Mouse (Mus musculus): ENCODE results near the gene Patz1.

Gene Patz1

GRCm38 (mm10) chr11:3292711-3293249 lies 4.1 kb downstream of the Patz1 start:
- peak; percentile 76 for DNase-seq

- no peak for DNase-seq
These were observed 4.7 kb downstream of the Patz1 start for GRCm38 (mm10) chr11:3293361-3293760.

- no peak for DNase-seq
These were observed 6.0 kb downstream of the Patz1 start for GRCm38 (mm10) chr11:3294641-3295040.

GRCm38 (mm10) chr11:3296056-3296455 lies 7.4 kb downstream of the Patz1 start:
- no peak for DNase-seq

- no peak for DNase-seq
These were observed 9.5 kb downstream of the Patz1 start for GRCm38 (mm10) chr11:3297871-3298812.

GRCm38 (mm10) chr11:3298813-3299185 lies 10.1 kb downstream of the Patz1 start:
- DNase-seq: no peak

- DNase-seq: no peak
These were observed 12.4 kb downstream of the Patz1 start for GRCm38 (mm10) chr11:3301075-3301474.

GRCm38 (mm10) chr11:3302385-3302784 lies 13.7 kb downstream of the Patz1 start:
- no peak for DNase-seq

- DNase-seq: peak; percentile 57
These were observed 14.1 kb downstream of the Patz1 start for GRCm38 (mm10) chr11:3302792-3303191.

GRCm38 (mm10) chr11:3305821-3306220 lies 17.1 kb downstream of the Patz1 start:
- no peak for DNase-seq

- DNase-seq: no peak
These were observed 19.2 kb downstream of the Patz1 start for GRCm38 (mm10) chr11:3307875-3308274.

GRCm38 (mm10) chr11:3309884-3310283 lies 21.2 kb downstream of the Patz1 start:
- no peak for DNase-seq

- DNase-seq: no peak
These were observed 22.3 kb downstream of the Patz1 start for GRCm38 (mm10) chr11:3310789-3311585.

GRCm38 (mm10) chr11:3311586-3312347 lies 23.1 kb downstream of the Patz1 start:
- no peak for DNase-seq

- DNase-seq: no peak
These were observed 24.6 kb downstream of the Patz1 start for GRCm38 (mm10) chr11:3313294-3313693.

- DNase-seq: peak; percentile 70
These were observed 25.5 kb downstream of the Patz1 start for GRCm38 (mm10) chr11:3314148-3314547.

- DNase-seq: no peak
These were observed 29.6 kb downstream of the Patz1 start for GRCm38 (mm10) chr11:3318286-3318685.

GRCm38 (mm10) chr11:3328271-3328670 lies 39.6 kb downstream of the Patz1 start:
- no peak for DNase-seq

- DNase-seq: no peak
These were observed 40.4 kb downstream of the Patz1 start for GRCm38 (mm10) chr11:3328806-3329775.

- no peak for DNase-seq
These were observed 41.3 kb downstream of the Patz1 start, which contains the start of gene Pik3ip1 for GRCm38 (mm10) chr11:3329891-3330451. Gene Pik3ip1 (plus strand): TSS chr11:3330401.

GRCm38 (mm10) chr11:3330566-3330965 lies 41.9 kb downstream of the Patz1 start:
- DNase-seq: peak; percentile 83
